Mouse (Mus musculus) embryonic facial prominence, embryonic 13.5 days (tissue): ENCODE data around the gene Slc38a1. TPM values are rescaled to one million over a fixed set of nuclear protein-coding genes. Genes with fewer than 3 reads are reported as not detected.

Experiments
- ATAC-seq: fragments of 200-750 bp; cut with Nextera tagmentation; 2 replicates; pipeline ENCODE4 v1.8.0; 2017; ENCODE audit warnings: low read depth; ENCODE audit not compliant: insufficient number of reproducible peaks, insufficient read depth, low FRiP score, low TSS enrichment
- H3K27ac ChIP-seq: fragments of 300-500 bp; sonication (generic); 2 replicates; pipeline ENCODE4 v1.5.1; 2015; ENCODE audit warnings: moderate library complexity, mild to moderate bottlenecking, inconsistent platforms
- H3K27me3 ChIP-seq: fragments of 300-500 bp; sonication (generic); 2 replicates; pipeline ENCODE4 v1.6.1; 2015; ENCODE audit warnings: mild to moderate bottlenecking, inconsistent platforms
- H3K36me3 ChIP-seq: fragments of 300-500 bp; sonication (generic); 2 replicates; pipeline ENCODE4 v1.6.1; 2015; ENCODE audit warnings: mild to moderate bottlenecking, inconsistent platforms
- H3K4me1 ChIP-seq: fragments of 300-500 bp; sonication (generic); 2 replicates; pipeline ENCODE4 v1.6.1; 2015; ENCODE audit warnings: inconsistent platforms
- H3K4me2 ChIP-seq: fragments of 300-500 bp; sonication (generic); 2 replicates; pipeline ENCODE4 v1.6.1; 2015; ENCODE audit warnings: moderate library complexity, mild to moderate bottlenecking, inconsistent platforms
- H3K4me3 ChIP-seq: fragments of 300-500 bp; sonication (generic); 2 replicates; pipeline ENCODE4 v1.5.1; 2015; ENCODE audit warnings: mild to moderate bottlenecking, inconsistent platforms
- H3K9ac ChIP-seq: fragments of 300-500 bp; sonication (generic); 2 replicates; pipeline ENCODE4 v1.6.1; 2015; ENCODE audit warnings: mild to moderate bottlenecking, inconsistent platforms
- H3K9me3 ChIP-seq: fragments of 300-500 bp; sonication (generic); 2 replicates; pipeline ENCODE4 v1.6.1; 2016; ENCODE audit warnings: inconsistent platforms
- WGBS: fragments of 180-500 bp; shearing (Covaris S2); methylation state at CpG from one replicate; pipeline ENCODE4 v1.1.7; 2015; ENCODE audit warnings: mixed read lengths; 5-methylcytosine and 5-hydroxymethylcytosine counted together
- polyA plus RNA-seq: library from polyadenylated mRNA; unstranded; fragments of >200 nt; fragmentation: Nextera tagmentation; extraction: Ambion mirVana; gene quantifications from 2 replicates; pipeline ENCODE4 v1.2.1, GENCODE M21; 2015

Slc38a1 gene
- polyA plus RNA-seq, 1 experiment from 2014 or later = 64.2 TPM

DNA sequence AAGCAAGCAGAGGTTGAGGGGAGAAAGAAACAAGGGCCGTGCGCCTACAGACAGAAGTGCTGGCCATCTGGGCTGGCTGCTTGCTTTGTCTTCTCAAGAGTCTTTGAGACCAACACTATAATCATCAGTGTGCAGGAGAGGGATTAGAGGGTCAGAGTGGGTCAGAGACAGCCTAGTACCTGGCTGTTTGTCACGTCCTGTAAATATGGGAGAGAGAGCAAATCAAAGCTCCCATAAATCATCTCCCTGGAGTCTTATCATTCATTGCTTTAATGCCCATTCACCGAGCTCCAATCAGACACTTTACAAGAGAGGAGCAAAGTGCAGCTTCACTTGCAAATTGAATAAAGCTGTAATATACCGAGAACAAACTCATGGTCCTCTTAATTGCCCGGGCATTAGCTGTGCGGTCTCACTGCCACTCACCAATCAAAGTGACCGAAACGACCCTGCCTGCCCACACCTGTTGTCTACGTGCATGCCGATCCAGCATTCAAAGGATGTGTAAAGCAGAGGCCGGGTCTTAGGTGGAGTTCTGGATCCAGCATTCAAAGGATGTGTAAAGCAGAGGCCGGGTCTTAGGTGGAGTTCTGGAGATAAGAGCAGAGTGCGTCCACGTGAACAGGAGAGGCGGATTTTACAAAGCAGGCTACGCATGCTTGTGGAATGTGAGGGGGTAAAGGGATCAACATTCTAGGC, 15.0 kb upstream of the Slc38a1 start:
- no peaks in the 10 kb centered on the region for H3K4me1 ChIP-seq
- H3K27ac ChIP-seq = no peak overlapping the region
- no peaks in the 10 kb centered on the region for H3K27me3 ChIP-seq
- no peak overlapping the region for H3K4me3 ChIP-seq
- no peaks in the 10 kb centered on the region for H3K9me3 ChIP-seq
- WGBS = 67% methylated on average over 17 of the region's 17 CpGs
- H3K4me2 ChIP-seq = no peak overlapping the region
- no peaks in the 10 kb centered on the region for H3K36me3 ChIP-seq
- H3K9ac ChIP-seq = no peak overlapping the region
- ATAC-seq = no peak

DNA sequence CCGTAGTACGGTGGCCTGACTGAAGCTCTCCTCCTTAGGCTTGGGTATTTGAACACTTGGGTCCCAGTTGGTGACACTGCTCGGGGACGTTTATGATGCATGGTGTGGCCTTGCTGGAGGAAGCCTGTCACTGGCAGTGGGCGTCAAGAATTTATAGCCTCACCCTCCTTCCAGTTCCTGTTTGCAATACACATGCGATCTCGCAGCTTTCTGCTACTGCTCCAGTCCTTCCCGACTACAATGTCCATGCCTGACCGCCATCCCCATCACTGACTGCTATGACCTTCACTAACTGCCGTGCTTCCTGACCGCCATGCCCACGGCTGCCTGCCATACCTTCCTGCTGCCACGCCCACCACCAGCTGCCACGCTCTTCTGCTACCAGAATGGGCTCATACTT, 12.8 kb upstream of the Slc38a1 start:
- no peak overlapping the region for H3K9ac ChIP-seq
- H3K27ac ChIP-seq = no peak overlapping the region
- no peaks in the 10 kb centered on the region for H3K9me3 ChIP-seq
- no peaks in the 10 kb centered on the region for H3K36me3 ChIP-seq
- H3K27me3 ChIP-seq = no peaks in the 10 kb centered on the region
- no peaks in the 10 kb centered on the region for H3K4me1 ChIP-seq
- no peak overlapping the region for H3K4me2 ChIP-seq
- no peak for ATAC-seq
- H3K4me3 ChIP-seq = no peak overlapping the region
- 89% methylated on average over 14 of the region's 14 CpGs for WGBS

DNA sequence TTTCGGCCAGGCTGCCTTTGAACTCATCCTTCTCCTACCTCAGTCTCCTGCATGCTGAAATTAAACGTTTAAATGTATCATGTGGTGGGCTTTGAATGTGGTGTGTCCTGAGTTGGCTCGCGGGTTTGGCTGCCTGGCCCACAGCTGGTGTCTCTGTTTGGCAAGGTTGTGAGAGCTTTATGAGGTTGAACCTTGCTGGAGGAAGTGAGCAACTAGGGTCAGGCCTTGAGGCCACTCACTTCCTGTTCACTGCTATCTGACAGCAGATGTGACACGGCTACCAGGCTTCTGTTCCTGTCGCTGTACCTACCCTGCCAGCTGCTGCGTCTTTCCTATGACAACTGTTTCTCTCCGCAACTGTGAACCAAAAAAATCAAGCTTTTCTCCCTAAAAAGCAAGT, 12.0 kb upstream of the Slc38a1 start:
- Histone ChIP-seq H3K4me3 (no peak overlapping the region), H3K27ac (no peak overlapping the region), H3K4me2 (no peak overlapping the region), H3K9me3 (no peaks in the 10 kb centered on the region), H3K36me3 (no peaks in the 10 kb centered on the region), H3K27me3 (no peaks in the 10 kb centered on the region), H3K9ac (no peak overlapping the region), H3K4me1 (no peaks in the 10 kb centered on the region)
- WGBS = 51% methylated on average over 8 of the region's 8 CpGs
- ATAC-seq = no peak

DNA sequence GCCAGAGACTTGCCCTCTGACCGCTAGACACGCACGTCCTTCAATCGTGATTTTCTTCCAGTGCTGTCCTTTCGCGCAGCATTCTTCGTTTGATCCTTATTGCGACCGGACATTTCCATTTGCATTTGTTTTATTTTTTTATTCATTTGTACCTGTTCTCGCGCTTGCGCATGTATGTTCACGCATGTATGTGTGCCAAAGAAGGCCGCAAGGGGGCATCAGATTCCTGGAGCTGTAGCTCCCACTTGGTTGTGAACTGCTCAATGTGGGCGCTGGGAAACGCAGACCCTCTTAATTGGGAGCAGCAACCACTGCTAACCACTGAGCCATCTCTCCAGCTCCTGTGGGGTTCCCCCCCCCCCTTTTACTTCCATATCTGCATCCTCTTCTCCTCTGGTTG, 10.3 kb upstream of the Slc38a1 start:
- Histone ChIP-seq H3K4me2 (no peak overlapping the region), H3K9ac (no peak overlapping the region), H3K27ac (no peak overlapping the region), H3K36me3 (no peaks in the 10 kb centered on the region), H3K4me3 (no peak overlapping the region), H3K4me1 (no peaks in the 10 kb centered on the region), H3K27me3 (no peaks in the 10 kb centered on the region), H3K9me3 (no peaks in the 10 kb centered on the region)
- no peak for ATAC-seq
- 94% methylated on average over 16 of the region's 16 CpGs for WGBS

DNA sequence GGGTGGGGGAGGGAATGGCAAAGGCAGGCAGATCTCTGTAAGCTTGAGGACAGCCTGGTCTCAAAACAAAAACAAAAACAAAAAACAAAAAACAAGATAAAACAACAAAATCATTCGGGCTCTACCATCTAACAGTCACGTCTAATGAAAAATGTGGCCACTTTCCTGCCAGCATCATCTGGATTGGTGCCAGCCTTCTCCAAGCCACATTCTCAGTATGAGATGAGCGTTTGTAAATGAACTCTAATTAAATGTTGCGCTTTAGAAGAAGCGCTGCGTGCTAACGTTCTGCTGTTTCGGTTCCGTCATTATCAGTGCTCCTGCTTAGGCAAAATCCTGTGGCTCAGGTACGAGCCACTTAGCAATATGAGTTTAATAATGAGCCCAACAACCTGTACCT, 9.8 kb upstream of the Slc38a1 start:
- H3K27me3 ChIP-seq = no peaks in the 10 kb centered on the region
- H3K4me2 ChIP-seq = no peak overlapping the region
- H3K4me1 ChIP-seq = peaks cover 2% of the 10 kb centered on the region; the same call in 1 of the 2 replicates
- no peak overlapping the region for H3K4me3 ChIP-seq
- H3K9ac ChIP-seq = no peak overlapping the region
- WGBS = 80% methylated on average over 10 of the region's 10 CpGs
- no peak overlapping the region for H3K27ac ChIP-seq
- H3K9me3 ChIP-seq = no peaks in the 10 kb centered on the region
- H3K36me3 ChIP-seq = no peaks in the 10 kb centered on the region
- no peak for ATAC-seq

DNA sequence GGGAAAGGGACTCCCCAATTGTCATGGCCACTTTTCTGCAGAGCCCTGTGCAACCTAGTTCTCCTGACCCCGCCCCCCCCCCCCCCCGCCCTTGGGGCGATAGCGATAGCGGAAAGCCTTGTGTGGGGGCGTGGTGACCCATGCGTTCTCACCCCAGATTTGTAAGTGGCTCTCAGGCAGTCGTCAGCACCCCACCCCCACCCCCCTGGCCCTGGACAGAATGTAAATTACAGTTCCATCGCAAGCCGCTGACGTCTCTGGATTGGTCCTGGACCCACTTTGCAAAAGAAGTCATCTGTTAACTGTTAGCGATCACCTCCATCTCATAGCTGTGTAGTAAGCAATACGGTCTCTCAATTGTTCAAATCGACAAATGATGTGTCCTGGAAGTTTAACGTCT, 4.7 kb upstream of the Slc38a1 start:
- Histone ChIP-seq H3K36me3 (no peaks in the 10 kb centered on the region), H3K4me3 (peak overlapping the region; percentile 17), H3K9ac (no peak overlapping the region), H3K27ac (no peak overlapping the region), H3K4me1 (peaks cover 8% of the 10 kb centered on the region), H3K4me2 (peak overlapping the region; percentile 43), H3K27me3 (no peaks in the 10 kb centered on the region), H3K9me3 (no peaks in the 10 kb centered on the region)
- WGBS = 25% methylated on average over 12 of the region's 15 CpGs
- no peak for ATAC-seq

DNA sequence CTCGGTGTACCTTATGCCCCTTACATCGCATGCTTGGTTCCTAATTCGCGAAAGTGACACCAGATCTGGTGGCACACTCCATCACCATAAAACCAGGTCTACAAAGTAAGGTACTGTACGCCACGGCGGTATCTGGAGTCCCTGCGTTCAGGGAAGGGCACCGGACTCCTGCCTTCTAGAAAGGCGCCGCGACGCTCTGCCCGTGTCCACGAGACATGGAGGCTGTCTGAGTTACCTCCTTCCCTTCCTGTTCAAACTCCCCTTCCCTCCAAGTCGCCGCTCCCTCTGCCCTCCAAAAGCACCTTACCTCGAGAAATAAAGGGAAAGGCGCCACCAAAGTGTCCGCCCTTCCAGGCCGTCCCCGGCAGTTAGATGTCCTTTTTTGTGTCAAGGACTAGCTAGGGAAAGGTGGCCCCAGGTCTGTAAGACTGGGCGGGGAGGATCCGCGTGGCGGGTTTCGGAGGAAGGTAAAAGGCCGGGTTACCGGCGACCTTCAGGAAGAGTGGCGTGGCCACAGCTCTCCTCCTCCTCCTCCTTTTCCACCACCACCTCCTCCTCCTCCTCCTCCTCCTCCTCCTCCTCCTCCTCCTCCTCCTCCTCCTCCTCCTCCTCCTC, 785 bp downstream of the Slc38a1 start:
- WGBS = under 1% methylated on average over 31 of the region's 31 CpGs
- no peak for ATAC-seq

DNA sequence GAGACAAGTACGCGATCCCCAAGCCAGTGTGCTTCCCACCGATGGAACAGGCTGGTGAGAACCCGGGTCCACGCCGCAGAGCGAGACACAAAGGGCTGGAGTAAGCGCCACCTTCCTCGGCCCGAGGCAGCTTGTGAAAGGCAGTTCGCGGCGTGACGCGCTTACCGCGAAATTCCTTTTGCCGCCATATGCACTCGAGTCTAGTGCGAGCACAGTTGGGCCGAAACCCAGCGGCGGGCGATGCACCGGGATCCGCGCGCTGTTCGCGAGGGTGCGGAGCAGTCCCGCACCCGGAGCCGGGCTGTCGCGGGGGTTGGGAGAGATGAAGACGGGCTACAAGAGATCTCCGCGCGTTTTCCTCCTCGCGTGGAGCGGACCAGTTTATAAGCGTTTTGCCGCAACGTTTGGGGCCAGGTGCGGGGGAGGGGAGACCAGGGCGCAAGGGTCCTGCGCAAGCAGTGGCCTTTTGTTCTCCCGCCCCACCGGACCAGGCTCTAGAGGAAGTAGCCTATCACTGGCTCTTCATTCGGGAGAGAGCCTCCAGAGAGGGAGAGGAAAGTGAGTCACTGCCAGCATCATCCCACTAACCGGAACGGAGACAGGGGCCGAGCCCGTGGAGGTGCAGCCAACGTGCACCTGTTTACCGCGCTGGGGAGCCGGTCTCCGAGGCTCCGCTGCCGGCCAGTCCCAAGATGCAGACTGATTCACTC, 1.4 kb downstream of the Slc38a1 start:
- H3K9ac ChIP-seq = peak overlapping the region; percentile 89
- 0 out of 2 replicates have a peak, but pooled peaks have one; percentile 6 for ATAC-seq
- H3K4me2 ChIP-seq = peak overlapping the region; percentile 90
- no peaks in the 10 kb centered on the region for H3K9me3 ChIP-seq
- WGBS = under 1% methylated on average over 63 of the region's 63 CpGs
- H3K4me1 ChIP-seq = peaks cover 29% of the 10 kb centered on the region
- peaks cover 17% of the 10 kb centered on the region for H3K36me3 ChIP-seq
- no peaks in the 10 kb centered on the region for H3K27me3 ChIP-seq
- H3K4me3 ChIP-seq = peak overlapping the region; percentile 64
- peak overlapping the region; percentile 93 for H3K27ac ChIP-seq

More for the DNA sequence above, 785 bp downstream of the Slc38a1 start:
- Histone ChIP-seq H3K4me2 (peak overlapping the region; percentile 90), H3K9me3 (no peaks in the 10 kb centered on the region), H3K9ac (peak overlapping the region; percentile 89), H3K36me3 (peaks cover 13% of the 10 kb centered on the region), H3K4me3 (peak overlapping the region; percentile 64), H3K4me1 (peaks cover 29% of the 10 kb centered on the region), H3K27ac (peak overlapping the region; percentile 93), H3K27me3 (no peaks in the 10 kb centered on the region)

DNA sequence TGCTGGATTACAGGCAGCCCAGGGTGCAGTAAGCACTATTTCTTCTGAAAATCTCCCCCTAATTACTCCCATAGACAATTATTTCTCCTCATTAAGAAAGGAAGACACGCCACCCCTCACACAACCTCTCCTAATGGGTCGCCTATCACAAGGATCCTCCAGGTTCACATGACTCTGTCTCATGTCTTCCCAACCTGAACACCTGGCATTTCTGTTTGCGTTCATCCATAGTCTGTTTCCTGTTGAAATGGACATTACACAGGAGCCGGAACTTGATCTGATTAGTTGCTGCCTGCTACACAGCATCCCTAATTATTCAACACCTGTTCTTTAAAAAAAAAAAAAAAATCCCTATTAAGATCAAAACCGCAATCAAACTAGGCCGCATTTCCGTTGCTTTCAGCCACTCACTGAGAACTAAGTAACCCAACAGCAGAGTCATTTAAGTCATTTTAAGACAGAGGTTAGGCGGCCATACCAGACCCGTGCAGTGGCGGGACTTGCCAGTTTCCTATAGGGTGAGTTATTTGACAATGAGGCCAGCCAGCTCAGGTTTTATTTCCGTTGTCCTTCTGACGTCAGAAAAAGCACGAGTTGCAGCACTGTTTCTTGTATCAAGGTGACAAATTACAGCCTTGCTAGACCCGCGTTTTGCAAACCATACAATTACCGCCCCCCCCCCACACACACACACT, 2.3 kb downstream of the Slc38a1 start:
- Histone ChIP-seq H3K4me1 (peaks cover 31% of the 10 kb centered on the region), H3K9ac (peak overlapping the region; percentile 89), H3K36me3 (peaks cover 24% of the 10 kb centered on the region), H3K4me2 (peak overlapping the region; percentile 90), H3K4me3 (peak overlapping the region; percentile 64), H3K27me3 (no peaks in the 10 kb centered on the region), H3K9me3 (no peaks in the 10 kb centered on the region), H3K27ac (peak overlapping the region; percentile 93)
- WGBS = 8% methylated on average over 16 of the region's 16 CpGs
- no peak for ATAC-seq

DNA sequence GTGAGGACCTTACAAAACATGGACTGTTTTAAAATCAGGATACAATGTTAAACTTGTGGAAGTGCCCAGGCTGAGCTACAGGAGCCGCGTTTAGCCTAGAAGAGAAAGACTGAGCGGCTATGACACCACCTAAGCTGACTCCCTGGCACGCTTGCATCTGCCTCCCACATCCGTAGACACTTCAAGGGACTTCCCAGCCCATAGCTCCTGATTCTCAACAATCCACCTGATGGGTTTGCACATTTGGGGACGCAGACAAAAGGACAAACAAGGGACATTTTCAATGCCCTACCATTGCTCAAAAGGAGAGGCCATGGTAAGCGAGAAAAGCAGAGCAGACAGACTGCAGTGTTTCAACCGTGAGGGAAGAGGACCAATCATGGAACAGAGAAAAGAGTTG, 3.1 kb downstream of the Slc38a1 start:
- no peaks in the 10 kb centered on the region for H3K9me3 ChIP-seq
- ATAC-seq = no peak
- no peak overlapping the region for H3K27ac ChIP-seq
- H3K36me3 ChIP-seq = peaks cover 24% of the 10 kb centered on the region
- no peaks in the 10 kb centered on the region for H3K27me3 ChIP-seq
- peaks cover 37% of the 10 kb centered on the region for H3K4me1 ChIP-seq
- H3K4me2 ChIP-seq = peak overlapping the region; percentile 90
- H3K9ac ChIP-seq = 0 out of 2 replicates have a peak overlapping the region, but pooled peaks have one; percentile 4
- 75% methylated on average over 8 of the region's 8 CpGs for WGBS
- peak overlapping the region; percentile 64 for H3K4me3 ChIP-seq

DNA sequence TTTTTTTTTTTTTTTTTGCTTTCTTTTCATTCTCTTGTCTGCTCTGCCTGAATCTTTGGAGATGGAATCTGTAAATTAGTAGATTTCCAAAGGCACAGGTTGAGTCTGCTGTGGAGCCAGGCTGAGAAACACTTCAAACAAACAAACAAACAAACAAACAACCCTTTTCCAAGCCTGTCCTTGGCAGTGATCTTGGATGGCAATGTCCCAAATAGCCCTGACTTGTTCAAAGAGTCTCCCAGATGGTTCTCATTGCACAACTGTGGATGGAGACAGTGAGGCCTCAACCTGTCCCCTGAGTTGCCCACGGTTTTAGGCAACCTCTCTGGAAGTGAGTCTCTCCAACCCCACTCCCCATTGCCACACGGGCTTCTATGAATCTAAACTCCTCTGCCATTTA, 4.1 kb downstream of the Slc38a1 start:
- H3K4me3 ChIP-seq = no peak overlapping the region
- WGBS = 48% methylated on average over 2 of the region's 2 CpGs
- no peak for ATAC-seq
- H3K4me2 ChIP-seq = peak overlapping the region; percentile 90; the same call in 1 of the 2 replicates
- peaks cover 37% of the 10 kb centered on the region for H3K4me1 ChIP-seq
- H3K9ac ChIP-seq = no peak overlapping the region
- peaks cover 29% of the 10 kb centered on the region for H3K36me3 ChIP-seq
- no peaks in the 10 kb centered on the region for H3K27me3 ChIP-seq
- no peaks in the 10 kb centered on the region for H3K9me3 ChIP-seq
- H3K27ac ChIP-seq = 0 out of 2 replicates have a peak overlapping the region, but pooled peaks have one; percentile 23
